Mouse (Mus musculus) liver, embryonic 11.5 days (tissue): Measurements from ENCODE around the gene Cabp4. TPM values are rescaled to one million over a fixed set of nuclear protein-coding genes. Genes with fewer than 3 reads are reported as not detected.
"Not testable (repeated sequence)": the region's sequence is repeated elsewhere in the genome, so short reads cannot be mapped to it uniquely, and the experiment has no call there.

Source experiments
- ATAC-seq: fragments of 200-750 bp; cut with Nextera tagmentation; replicated peaks from 2 replicates; pipeline ENCODE4 v1.8.0; 2017; ENCODE audit warnings: moderate number of reproducible peaks, mild to moderate bottlenecking, moderate TSS enrichment, moderate library complexity; ENCODE audit not compliant: low FRiP score
- DNase-seq: peaks from one replicate; pipeline ENCODE4 v3.0.0-alpha.2; 2017; ENCODE audit warnings: low spot score
- H3K27ac ChIP-seq: fragments of 300-500 bp; sonication (generic); 2 replicates; pipeline ENCODE4 v1.5.1; 2014; ENCODE audit warnings: mild to moderate bottlenecking, low read depth, low read length, control low read depth
- H3K27me3 ChIP-seq: fragments of 300-500 bp; sonication (generic); replicated peaks from 2 replicates; pipeline ENCODE4 v1.6.1; 2014; ENCODE audit warnings: low read length, mixed read lengths; ENCODE audit not compliant: control insufficient read depth, insufficient read depth
- H3K36me3 ChIP-seq: fragments of 300-500 bp; sonication (generic); 2 replicates; pipeline ENCODE4 v1.6.1; 2014; ENCODE audit warnings: mild to moderate bottlenecking, low read length, moderate library complexity, mixed read lengths; ENCODE audit not compliant: control insufficient read depth, insufficient read depth
- H3K4me1 ChIP-seq: fragments of 300-500 bp; sonication (generic); replicated peaks from 2 replicates; pipeline ENCODE4 v1.6.1; 2014; ENCODE audit warnings: low read length, mixed read lengths; ENCODE audit not compliant: control insufficient read depth, insufficient read depth
- H3K4me2 ChIP-seq: fragments of 300-500 bp; sonication (generic); 2 replicates; pipeline ENCODE4 v1.6.1; 2014; ENCODE audit warnings: mild to moderate bottlenecking, control low read depth, moderate library complexity
- H3K4me3 ChIP-seq: fragments of 300-500 bp; sonication (generic); 2 replicates; pipeline ENCODE4 v1.5.1; 2014; ENCODE audit warnings: low read depth, low read length, control low read depth
- H3K9ac ChIP-seq: fragments of 300-500 bp; sonication (generic); 2 replicates; pipeline ENCODE4 v1.6.1; 2014; ENCODE audit warnings: low read depth, low read length, control low read depth
- H3K9me3 ChIP-seq: fragments of 300-500 bp; sonication (generic); 2 replicates; pipeline ENCODE4 v1.6.1; 2016; ENCODE audit warnings: low read length, inconsistent platforms, mixed read lengths; ENCODE audit not compliant: control insufficient read depth
- WGBS: fragments of 180-500 bp; shearing (Covaris S2); extraction: QIAGEN DNeasy Blood & Tissue Kit; methylation state at CpG from one replicate; pipeline ENCODE4 v1.1.7; 2014; 5-methylcytosine and 5-hydroxymethylcytosine counted together
- polyA plus RNA-seq: library from polyadenylated mRNA; unstranded; fragments of >200 nt; fragmentation: Nextera tagmentation; extraction: Ambion mirVana; gene quantifications from 2 replicates; pipeline ENCODE4 v1.2.1, GENCODE M21; 2014

Gene Cabp4
- polyA plus RNA-seq, 1 experiment from 2014 or later, result 0.21 TPM

DNA sequence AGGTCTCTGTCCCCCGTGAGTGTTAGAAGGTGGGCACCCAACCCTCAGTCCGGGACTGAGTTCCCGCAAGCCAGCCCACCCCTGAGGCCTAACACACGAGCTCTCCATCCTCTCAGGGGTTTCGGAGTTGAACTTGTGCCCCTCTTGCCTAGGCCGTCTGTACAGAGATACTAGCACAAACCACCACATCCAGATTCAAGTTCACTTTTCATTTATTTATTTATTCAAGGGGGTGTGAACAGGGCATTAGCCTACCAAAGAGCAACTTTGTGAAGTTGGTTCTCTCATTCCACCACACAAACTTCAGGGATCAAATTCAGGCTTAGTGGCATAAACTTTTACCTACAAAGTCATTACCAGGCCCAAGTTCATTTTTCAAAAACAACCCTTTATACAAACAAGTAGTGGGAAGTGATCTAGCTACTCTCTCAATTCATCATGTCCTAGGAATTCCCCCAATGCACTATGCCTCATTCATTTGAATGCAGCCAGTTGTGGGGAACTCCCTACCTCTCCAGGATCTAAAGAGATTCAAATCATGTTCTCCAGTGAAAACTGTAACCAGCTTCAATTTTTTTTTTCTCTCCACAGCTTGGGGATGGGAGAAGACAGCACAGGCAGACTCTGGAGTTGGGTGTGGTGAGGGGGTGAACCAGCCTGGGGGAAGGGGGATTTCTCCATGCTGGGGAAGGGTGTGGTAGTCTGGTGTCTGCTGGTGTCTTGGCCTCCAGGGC lies 8.4 kb downstream of the Cabp4 start:
- Histone ChIP-seq H3K4me1 (peaks cover 14% of the 10 kb centered on the region), H3K36me3 (peaks cover 10% of the 10 kb centered on the region)
- H3K4me3 ChIP-seq, H3K9me3 ChIP-seq, H3K9ac ChIP-seq, H3K27ac ChIP-seq, ATAC-seq, DNase-seq, H3K4me2 ChIP-seq, H3K27me3 ChIP-seq: not testable (repeated sequence)
- WGBS, result 77% methylated on average over 6 of the region's 6 CpGs

DNA sequence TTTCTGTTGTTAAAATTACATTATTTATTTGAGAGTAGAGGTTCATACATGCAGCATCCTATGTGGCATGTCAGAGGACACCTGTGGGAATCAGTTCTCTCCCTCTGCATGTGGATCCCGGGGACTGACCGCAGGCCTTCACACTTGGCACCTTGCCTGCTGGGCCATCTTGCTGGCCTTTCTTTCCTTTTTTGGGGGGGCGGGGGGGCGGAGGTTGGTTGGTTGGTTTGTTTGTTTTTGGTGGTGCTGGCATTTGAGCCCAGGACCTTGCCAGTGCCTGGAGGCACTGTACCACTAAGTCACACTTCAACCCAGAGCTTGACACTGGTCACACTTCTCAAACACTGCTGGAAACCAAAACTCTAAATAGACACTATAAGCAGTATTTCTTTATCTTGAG lies 9.5 kb downstream of the Cabp4 start:
- H3K27me3 ChIP-seq, result no peaks in the 10 kb centered on the region; the same call in 1 of the 2 replicates
- no peaks in the 10 kb centered on the region for H3K9me3 ChIP-seq
- no peak for DNase-seq
- H3K4me2 ChIP-seq, result no peak overlapping the region
- WGBS, result 79% methylated on average over 4 of the region's 4 CpGs
- H3K4me1 ChIP-seq, result peaks cover 15% of the 10 kb centered on the region
- no peak overlapping the region for H3K27ac ChIP-seq
- H3K4me3 ChIP-seq, result no peak overlapping the region
- H3K9ac ChIP-seq, result no peak overlapping the region
- peaks cover 10% of the 10 kb centered on the region for H3K36me3 ChIP-seq
- no peak for ATAC-seq

DNA sequence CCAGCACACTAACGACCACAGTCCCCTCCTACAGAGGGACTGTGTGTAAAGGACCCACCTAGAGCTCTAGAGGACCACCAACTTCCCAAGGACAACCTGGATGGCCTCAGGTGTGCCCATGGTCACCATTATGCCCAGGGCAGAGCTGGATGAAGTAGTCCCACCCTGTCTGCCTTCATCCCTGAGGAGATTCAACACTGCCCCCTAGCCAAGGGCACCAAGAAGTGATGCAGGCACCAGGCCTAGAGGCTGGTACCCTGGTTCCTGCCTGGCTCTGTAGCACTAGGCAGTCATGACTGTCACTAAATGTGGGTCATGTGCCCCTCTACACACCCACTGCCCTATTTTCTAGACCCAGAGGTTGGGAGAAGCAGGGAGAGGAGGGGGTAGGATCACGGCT lies 12.1 kb downstream of the Cabp4 start:
- Histone ChIP-seq H3K27ac (peak overlapping the region; percentile 61), H3K4me3 (no peak overlapping the region; the same call in 1 of the 2 replicates), H3K9ac (peak overlapping the region; percentile 48; the same call in 1 of the 2 replicates), H3K36me3 (peaks cover 14% of the 10 kb centered on the region), H3K9me3 (no peaks in the 10 kb centered on the region), H3K4me1 (peaks cover 22% of the 10 kb centered on the region), H3K4me2 (peak overlapping the region; percentile 47), H3K27me3 (no peaks in the 10 kb centered on the region)
- WGBS, result 88% methylated on average over 2 of the region's 2 CpGs
- DNase-seq (no peak), ATAC-seq (no peak)

DNA sequence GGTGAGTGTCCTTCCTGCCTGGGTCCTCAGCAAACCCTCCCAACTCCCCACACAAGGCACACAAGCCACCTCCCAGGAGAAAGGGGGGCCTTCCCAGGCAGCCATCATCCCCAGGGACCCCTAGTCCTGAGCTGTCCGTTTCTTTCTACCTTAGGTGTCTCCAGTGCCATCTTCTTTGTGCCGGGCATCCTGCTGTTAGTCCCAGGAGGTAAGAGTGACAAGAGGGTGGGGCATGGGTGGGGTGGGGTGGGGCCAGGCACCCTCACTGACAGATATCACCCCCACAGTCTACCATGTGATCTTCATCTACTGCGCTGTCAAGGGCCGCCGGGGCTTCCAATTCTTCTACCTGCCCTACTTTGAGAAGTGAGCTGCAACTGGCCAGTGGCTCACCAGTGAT lies 12.8 kb downstream of the Cabp4 start:
- peaks cover 26% of the 10 kb centered on the region for H3K4me1 ChIP-seq
- H3K27ac ChIP-seq, result peak overlapping the region; percentile 61; the same call in 1 of the 2 replicates
- peaks cover 14% of the 10 kb centered on the region for H3K36me3 ChIP-seq
- H3K9ac ChIP-seq, result peak overlapping the region; percentile 48; the same call in 1 of the 2 replicates
- H3K9me3 ChIP-seq, result no peaks in the 10 kb centered on the region
- peak overlapping the region; percentile 47 for H3K4me2 ChIP-seq
- 57% methylated on average over 5 of the region's 5 CpGs for WGBS
- DNase-seq (no peak), ATAC-seq (peak; percentile 86)
- H3K4me3 ChIP-seq, result peak overlapping the region; percentile 41
- no peaks in the 10 kb centered on the region for H3K27me3 ChIP-seq

DNA sequence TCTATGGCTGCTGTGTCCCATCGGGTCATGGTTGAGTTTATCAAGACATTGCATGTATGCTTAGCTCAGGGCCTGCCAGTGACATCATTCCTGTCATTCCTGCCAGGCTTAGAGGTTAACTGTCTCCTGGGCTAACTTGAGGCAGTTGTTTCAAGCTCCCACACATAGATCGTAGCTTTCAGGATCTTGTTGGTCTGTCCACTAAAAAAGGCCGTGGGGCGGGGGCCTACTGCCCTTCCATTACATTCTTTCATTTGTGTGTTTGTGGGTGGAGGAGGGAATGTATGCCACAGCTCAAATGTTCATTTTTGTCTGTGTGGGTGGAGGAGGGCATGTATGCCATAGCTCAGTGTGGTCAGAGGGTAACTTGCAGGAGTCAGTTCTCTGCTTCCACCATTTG lies 13.7 kb downstream of the Cabp4 start:
- Histone ChIP-seq H3K4me3 (no peak overlapping the region; the same call in 1 of the 2 replicates), H3K27me3 (no peaks in the 10 kb centered on the region), H3K4me1 (peaks cover 26% of the 10 kb centered on the region), H3K9me3 (no peaks in the 10 kb centered on the region), H3K9ac (no peak overlapping the region), H3K4me2 (peak overlapping the region; percentile 47), H3K27ac (no peak overlapping the region), H3K36me3 (peaks cover 14% of the 10 kb centered on the region)
- ATAC-seq (no peak), DNase-seq (no peak)
- WGBS, result 84% methylated on average over 4 of the region's 4 CpGs

DNA sequence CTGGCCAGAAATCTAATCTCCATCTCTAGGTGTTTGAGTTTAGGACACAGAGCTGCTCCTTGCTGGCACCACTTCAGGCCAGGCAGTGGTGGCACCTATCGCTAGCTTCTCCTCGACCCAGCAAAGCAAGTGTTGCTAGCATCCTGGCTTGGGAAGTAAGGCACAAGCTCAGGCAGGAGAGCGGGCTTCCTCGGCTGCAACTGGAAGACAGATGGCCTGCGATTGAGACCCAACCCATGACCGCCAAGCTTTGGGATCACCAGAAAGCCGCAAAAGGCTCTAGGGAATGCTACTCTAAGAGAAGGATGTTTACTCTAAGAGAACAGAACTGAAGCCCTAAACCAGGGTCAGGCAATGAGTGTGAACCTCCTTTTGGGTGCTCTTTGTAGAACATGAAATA lies 14.4 kb downstream of the Cabp4 start:
- no peak for DNase-seq
- Histone ChIP-seq H3K9me3 (no peaks in the 10 kb centered on the region), H3K36me3 (peaks cover 14% of the 10 kb centered on the region), H3K9ac (no peak overlapping the region), H3K4me3 (no peak overlapping the region), H3K4me2 (no peak overlapping the region), H3K27ac (no peak overlapping the region), H3K4me1 (peaks cover 26% of the 10 kb centered on the region), H3K27me3 (no peaks in the 10 kb centered on the region)
- ATAC-seq, result no peak
- 92% methylated on average over 7 of the region's 7 CpGs for WGBS

DNA sequence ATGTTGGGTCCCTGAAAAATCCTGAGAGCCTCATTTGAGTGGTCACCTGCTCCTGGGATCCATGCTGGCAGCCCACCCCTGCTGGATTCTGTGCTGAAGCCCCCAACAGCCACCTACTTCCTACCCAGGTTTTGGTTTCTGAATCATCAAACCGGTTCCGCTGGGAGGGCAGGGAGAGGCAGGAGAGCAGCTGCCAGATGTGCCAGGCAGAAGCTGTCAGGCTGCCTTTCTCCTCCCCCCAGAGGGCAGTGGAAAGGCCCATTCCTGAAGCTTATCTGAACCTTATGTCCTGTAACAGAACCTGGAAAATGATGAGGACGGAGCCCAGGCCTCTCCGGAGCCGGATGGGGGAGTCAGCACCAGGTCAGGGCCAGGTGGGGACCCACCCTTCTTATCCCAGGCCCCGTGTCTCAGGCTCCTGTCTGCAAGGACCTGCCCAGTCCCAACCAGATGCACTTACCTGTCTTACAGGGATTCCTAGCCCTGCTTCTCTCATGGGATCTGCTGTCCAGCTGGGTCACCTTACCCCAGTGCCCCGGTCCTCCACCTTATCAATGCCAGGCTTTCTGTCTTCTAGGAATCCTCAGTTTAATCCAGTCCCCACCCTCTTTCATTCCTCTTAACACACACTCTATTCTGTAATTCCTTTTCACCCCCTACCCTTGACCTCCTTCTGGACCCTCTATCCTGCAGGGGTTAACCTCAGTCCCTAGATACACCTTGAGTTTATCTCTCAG lies 16.9 kb downstream of the Cabp4 start:
- 68% methylated on average over 7 of the region's 7 CpGs for WGBS

DNA sequence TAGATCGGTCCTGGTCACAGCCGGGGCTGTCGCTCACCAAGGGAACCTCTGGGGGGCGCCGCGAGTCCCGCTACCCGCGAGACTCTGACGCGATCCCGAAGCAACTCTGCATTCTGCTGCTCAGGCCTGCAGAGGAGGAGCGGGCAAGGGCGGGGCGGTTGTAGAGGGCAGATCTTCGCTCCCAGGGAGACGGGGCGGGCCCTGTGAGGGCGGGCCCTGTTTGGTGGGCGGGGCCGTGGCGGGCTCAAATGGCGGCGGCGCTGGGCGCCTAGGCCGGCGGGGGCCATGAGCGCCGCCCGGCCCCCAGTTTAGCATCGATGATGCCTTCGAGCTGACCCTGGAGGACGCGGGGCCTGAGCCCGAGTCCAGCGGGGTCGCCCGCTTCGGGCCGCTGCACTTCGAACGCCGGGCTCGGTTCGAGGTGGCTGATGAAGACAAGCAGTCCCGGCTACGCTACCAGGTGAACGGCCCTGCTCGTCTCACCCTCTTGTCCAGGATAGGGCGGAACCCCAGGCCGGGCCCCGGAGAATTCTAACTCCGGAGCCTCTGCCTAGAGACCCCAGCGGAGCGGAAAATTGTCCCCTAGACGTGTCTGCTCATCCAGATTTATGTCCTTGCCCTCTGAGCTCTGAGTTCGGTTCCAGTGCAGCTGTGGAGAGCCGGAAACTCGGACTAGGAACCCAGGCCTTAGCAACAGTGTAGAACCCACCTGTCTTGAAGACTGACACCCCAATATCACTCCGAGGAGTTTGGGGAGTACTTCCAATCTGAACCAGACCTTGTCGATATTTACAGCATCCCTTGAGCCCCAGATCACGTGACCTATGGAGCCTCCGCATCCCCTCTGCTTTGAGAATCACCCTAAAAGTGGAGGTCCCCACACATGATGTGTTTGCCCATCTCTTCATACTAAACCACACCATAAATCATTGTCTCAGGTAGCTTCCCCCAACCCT lies 17.8 kb downstream of the Cabp4 start, which contains the start of gene Aip:
Aip (minus strand) TSS at position 118 of the 956 bp plus-strand sequence.
- Histone ChIP-seq H3K4me1 (peaks cover 24% of the 10 kb centered on the region), H3K4me2 (peak within 1 kb of the TSS; percentile 87), H3K4me3 (peak within 1 kb of the TSS; percentile 83), H3K27ac (peak within 1 kb of the TSS; percentile 70), H3K9ac (peak within 1 kb of the TSS; percentile 90), H3K27me3 (no peaks in the 10 kb centered on the region), H3K9me3 (no peaks in the 10 kb centered on the region), H3K36me3 (peaks cover 4% of the 10 kb centered on the region; the same call in 1 of the 2 replicates)
- 2% methylated on average over 63 of the region's 64 CpGs for WGBS
- ATAC-seq (peak; percentile 93), DNase-seq (peak; percentile 98)

More for the DNA sequence above, 16.9 kb downstream of the Cabp4 start:
- Histone ChIP-seq H3K9me3 (no peaks in the 10 kb centered on the region), H3K4me3 (peak overlapping the region; percentile 83), H3K9ac (peak overlapping the region; percentile 90), H3K4me1 (peaks cover 32% of the 10 kb centered on the region), H3K27me3 (no peaks in the 10 kb centered on the region), H3K4me2 (peak overlapping the region; percentile 87), H3K36me3 (peaks cover 9% of the 10 kb centered on the region), H3K27ac (0 out of 2 replicates have a peak overlapping the region, but pooled peaks have one; percentile 13)
- no peak for ATAC-seq
- DNase-seq, result no peak
